Mouse (Mus musculus) heart, postnatal 0 days (tissue): Measurements from ENCODE around the gene Ifit3b.

Experiments used
- CTCF ChIP-seq: IDR thresholded peaks from 2 replicates; pipeline ENCODE4 v1.5.1; 2016; ENCODE audit warnings: antibody characterized with exemption, control low read depth, low read depth
- EP300 ChIP-seq: IDR thresholded peaks from 2 replicates; pipeline ENCODE4 v1.6.1; 2016; ENCODE audit warnings: antibody characterized with exemption, low read depth

- TF ChIP-seq CTCF (no peak), EP300 (no peak)
Measured at GRCm38 (mm10) chr19:34650997-34651396, 43.2 kb downstream of the Ifit3b start.
